Mouse (Mus musculus) midbrain, embryonic 14.5 days (tissue): Measurements from ENCODE around the gene Nepro. TPM values are rescaled to one million over a fixed set of nuclear protein-coding genes. Genes with fewer than 3 reads are reported as not detected.

Experiments
- ATAC-seq: fragments of 200-750 bp; cut with Nextera tagmentation; 2 replicates; pipeline ENCODE4 v1.8.0; 2017; ENCODE audit warnings: moderate number of reproducible peaks, moderate library complexity; ENCODE audit not compliant: low FRiP score, low TSS enrichment
- DNase-seq: peaks from one replicate; pipeline ENCODE4 v3.0.0-alpha.2; 2015
- H3K27ac ChIP-seq: fragments of 300-500 bp; sonication (generic); replicated peaks from 2 replicates; pipeline ENCODE4 v1.5.1; 2014; ENCODE audit warnings: mild to moderate bottlenecking, low read depth, low read length, moderate library complexity
- H3K27me3 ChIP-seq: fragments of 300-500 bp; sonication (generic); 2 replicates; pipeline ENCODE4 v1.6.1; 2014; ENCODE audit warnings: low read length, control low read depth, mixed read lengths; ENCODE audit not compliant: control insufficient read depth, insufficient read depth
- H3K36me3 ChIP-seq: fragments of 300-500 bp; sonication (generic); 2 replicates; pipeline ENCODE4 v1.6.1; 2014; ENCODE audit warnings: low read length, control low read depth; ENCODE audit not compliant: control insufficient read depth, insufficient read depth
- H3K4me1 ChIP-seq: fragments of 300-500 bp; sonication (generic); 2 replicates; pipeline ENCODE4 v1.6.1; 2014; ENCODE audit warnings: mild to moderate bottlenecking, antibody characterized with exemption, low read length, control low read depth; ENCODE audit not compliant: control insufficient read depth, insufficient read depth
- H3K4me2 ChIP-seq: fragments of 300-500 bp; sonication (generic); 2 replicates; pipeline ENCODE4 v1.6.1; 2014; ENCODE audit warnings: mild to moderate bottlenecking, low read length, moderate library complexity
- H3K4me3 ChIP-seq: fragments of 300-500 bp; sonication (generic); replicated peaks from 2 replicates; pipeline ENCODE4 v1.5.1; 2014; ENCODE audit warnings: low read depth, low read length
- H3K9ac ChIP-seq: fragments of 300-500 bp; sonication (generic); replicated peaks from 2 replicates; pipeline ENCODE4 v1.6.1; 2014; ENCODE audit warnings: mild to moderate bottlenecking, low read length, moderate library complexity
- H3K9me3 ChIP-seq: fragments of 300-500 bp; sonication (generic); 2 replicates; pipeline ENCODE4 v1.6.1; 2016; ENCODE audit warnings: low read length, control low read depth, mixed read lengths; ENCODE audit not compliant: control insufficient read depth
- WGBS: fragments of 180-500 bp; shearing (Covaris S2); extraction: QIAGEN DNeasy Blood & Tissue Kit; methylation state at CpG from one replicate; pipeline ENCODE4 v1.1.7; 2014; 5-methylcytosine and 5-hydroxymethylcytosine counted together
- polyA plus RNA-seq: library from polyadenylated mRNA; unstranded; fragments of >200 nt; fragmentation: Nextera tagmentation; extraction: Ambion mirVana; gene quantifications from 2 replicates; pipeline ENCODE4 v1.2.1, GENCODE M21; 2014

Gene Nepro
- polyA plus RNA-seq, 1 experiment from 2014 or later: 5.7 TPM

- H3K27me3 ChIP-seq: no peaks in the 10 kb centered on the region
- peak overlapping the region; percentile 10; the same call in 1 of the 2 replicates for H3K4me3 ChIP-seq
- peaks cover 1% of the 10 kb centered on the region; the same call in 1 of the 2 replicates for H3K9me3 ChIP-seq
- WGBS: under 1% methylated on average over 18 of the region's 18 CpGs
- H3K27ac ChIP-seq: peak overlapping the region; percentile 55
- no peaks in the 10 kb centered on the region for H3K36me3 ChIP-seq
- peak overlapping the region; percentile 30; the same call in 1 of the 2 replicates for H3K9ac ChIP-seq
- H3K4me2 ChIP-seq: peak overlapping the region; percentile 52
- DNase-seq (peak; percentile 68), ATAC-seq (no peak; the same call in 1 of the 2 replicates)
- H3K4me1 ChIP-seq: peaks cover 23% of the 10 kb centered on the region
Measured at GRCm38 (mm10) chr16:44687719-44688420, 36.2 kb upstream of the Nepro start.

GRCm38 (mm10) chr16:44688507-44688906 lies 35.6 kb upstream of the Nepro start:
- H3K36me3 ChIP-seq: no peaks in the 10 kb centered on the region
- no peaks in the 10 kb centered on the region for H3K9me3 ChIP-seq
- peak overlapping the region; percentile 55; the same call in 1 of the 2 replicates for H3K27ac ChIP-seq
- H3K4me3 ChIP-seq: no peak overlapping the region
- no peak overlapping the region for H3K9ac ChIP-seq
- 0% methylated on average over 4 of the region's 4 CpGs for WGBS
- ATAC-seq: no peak
- no peaks in the 10 kb centered on the region for H3K27me3 ChIP-seq
- H3K4me2 ChIP-seq: peak overlapping the region; percentile 52
- peaks cover 23% of the 10 kb centered on the region for H3K4me1 ChIP-seq
- no peak for DNase-seq

DNA sequence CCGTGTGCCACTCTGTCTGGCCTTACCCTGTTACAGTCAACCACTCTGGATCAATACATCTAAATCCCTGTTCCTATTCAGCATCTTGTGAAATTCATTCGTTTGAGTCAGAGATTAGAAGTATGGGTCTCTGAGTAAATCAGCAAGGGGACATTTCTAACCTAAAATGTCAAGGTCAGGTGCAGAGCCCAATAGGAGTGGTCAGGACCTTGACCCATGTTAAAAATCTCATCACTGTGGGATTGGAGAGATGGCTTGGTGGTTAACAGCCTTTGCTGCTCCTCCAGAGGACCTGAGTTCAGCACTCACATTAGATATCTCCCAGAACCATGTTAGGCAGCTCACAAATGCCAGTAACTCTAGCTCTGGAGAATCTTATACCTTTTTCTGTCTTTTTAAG lies 33.6 kb upstream of the Nepro start:
- 70% methylated on average over 2 of the region's 2 CpGs for WGBS
- Histone ChIP-seq H3K4me3 (no peak overlapping the region), H3K9me3 (no peaks in the 10 kb centered on the region), H3K4me2 (no peak overlapping the region), H3K27ac (no peak overlapping the region), H3K27me3 (no peaks in the 10 kb centered on the region), H3K9ac (no peak overlapping the region), H3K36me3 (no peaks in the 10 kb centered on the region), H3K4me1 (peaks cover 23% of the 10 kb centered on the region)
- no peak for DNase-seq
- no peak for ATAC-seq

- H3K4me2 ChIP-seq: no peak overlapping the region
- 83% methylated on average over 2 of the region's 2 CpGs for WGBS
- H3K36me3 ChIP-seq: no peaks in the 10 kb centered on the region
- H3K27ac ChIP-seq: no peak overlapping the region
- H3K9ac ChIP-seq: no peak overlapping the region
- H3K27me3 ChIP-seq: no peaks in the 10 kb centered on the region
- ATAC-seq (no peak), DNase-seq (no peak)
- H3K4me3 ChIP-seq: no peak overlapping the region
- no peaks in the 10 kb centered on the region for H3K9me3 ChIP-seq
- peaks cover 23% of the 10 kb centered on the region for H3K4me1 ChIP-seq
Measured at GRCm38 (mm10) chr16:44691066-44691465, 33.0 kb upstream of the Nepro start.

DNA sequence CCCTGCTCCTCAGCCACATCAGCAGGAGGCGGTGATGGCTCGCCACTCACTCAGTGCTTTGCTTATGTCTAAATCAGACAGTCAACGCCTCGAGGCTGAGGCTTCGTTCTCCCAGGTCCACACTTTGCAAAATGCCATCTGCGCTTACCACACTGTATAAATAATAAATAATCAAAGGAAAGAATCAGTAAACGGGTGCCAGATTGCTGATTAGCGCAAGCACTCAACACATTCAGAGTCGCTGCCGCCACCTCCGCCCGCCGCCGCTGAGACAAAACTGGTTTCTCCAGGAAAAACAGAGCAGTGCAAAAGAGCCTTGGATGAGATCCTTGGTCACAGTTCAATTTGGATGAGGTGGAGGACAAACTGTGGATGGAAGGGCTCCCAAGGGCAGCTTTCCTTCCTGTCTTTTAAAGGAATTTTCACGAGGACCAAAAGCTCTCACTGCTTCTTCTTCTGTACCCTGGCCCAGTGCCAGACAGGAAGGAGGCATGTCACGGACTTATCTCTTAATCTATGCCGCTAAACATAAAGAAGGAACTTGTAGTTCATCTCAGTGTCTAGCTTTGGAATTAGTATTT lies 32.5 kb upstream of the Nepro start:
- no peak overlapping the region for H3K4me3 ChIP-seq
- H3K4me2 ChIP-seq: peak overlapping the region; percentile 31
- H3K36me3 ChIP-seq: no peaks in the 10 kb centered on the region
- ATAC-seq: no peak
- H3K9me3 ChIP-seq: no peaks in the 10 kb centered on the region
- H3K4me1 ChIP-seq: peaks cover 22% of the 10 kb centered on the region
- no peak overlapping the region for H3K27ac ChIP-seq
- H3K27me3 ChIP-seq: no peaks in the 10 kb centered on the region
- 55% methylated on average over 17 of the region's 17 CpGs for WGBS
- no peak overlapping the region for H3K9ac ChIP-seq
- DNase-seq: peak; percentile 62

DNA sequence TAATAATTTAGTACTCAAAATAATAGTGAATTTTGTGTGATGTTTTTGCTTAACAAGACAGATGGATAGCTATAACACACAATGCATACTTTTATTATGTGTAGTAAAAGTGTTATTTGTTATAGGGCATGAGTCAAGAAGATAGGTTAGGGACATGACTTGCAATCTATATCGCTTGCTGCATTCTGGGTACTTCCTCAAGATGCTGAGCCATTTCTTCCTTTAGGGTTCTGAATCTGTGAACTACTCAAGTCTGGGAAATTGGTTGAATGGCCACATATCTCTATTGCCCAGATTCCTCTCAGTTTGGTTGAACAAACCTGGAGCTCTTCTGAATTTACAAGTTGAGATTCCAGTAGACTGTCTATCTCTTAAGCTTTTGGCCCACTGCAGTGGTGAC lies 31.6 kb upstream of the Nepro start:
- ATAC-seq: no peak
- H3K4me3 ChIP-seq: no peak overlapping the region
- no peaks in the 10 kb centered on the region for H3K36me3 ChIP-seq
- 98% methylated on average over 1 of the region's 1 CpGs for WGBS
- H3K27ac ChIP-seq: no peak overlapping the region
- H3K4me1 ChIP-seq: peaks cover 14% of the 10 kb centered on the region
- H3K9me3 ChIP-seq: no peaks in the 10 kb centered on the region
- DNase-seq: no peak
- H3K9ac ChIP-seq: no peak overlapping the region
- H3K4me2 ChIP-seq: no peak overlapping the region
- no peaks in the 10 kb centered on the region for H3K27me3 ChIP-seq

- DNase-seq (no peak), ATAC-seq (no peak)
- Histone ChIP-seq H3K9me3 (no peaks in the 10 kb centered on the region), H3K9ac (no peak overlapping the region), H3K36me3 (no peaks in the 10 kb centered on the region), H3K4me1 (peaks cover 4% of the 10 kb centered on the region; the same call in 1 of the 2 replicates), H3K27me3 (no peaks in the 10 kb centered on the region), H3K4me3 (no peak overlapping the region), H3K27ac (no peak overlapping the region), H3K4me2 (no peak overlapping the region)
- 76% methylated on average over 6 of the region's 6 CpGs for WGBS
Measured at GRCm38 (mm10) chr16:44693695-44694094, 30.4 kb upstream of the Nepro start.

GRCm38 (mm10) chr16:44695214-44695858 lies 28.8 kb upstream of the Nepro start:
- DNase-seq (no peak), ATAC-seq (no peak)
- H3K27ac ChIP-seq: no peak overlapping the region
- no peaks in the 10 kb centered on the region for H3K27me3 ChIP-seq
- no peaks in the 10 kb centered on the region for H3K9me3 ChIP-seq
- 0 out of 2 replicates have a peak, but pooled peaks cover 2% of the 10 kb centered on the region for H3K4me1 ChIP-seq
- WGBS: 90% methylated on average over 8 of the region's 8 CpGs
- H3K36me3 ChIP-seq: no peaks in the 10 kb centered on the region
- H3K9ac ChIP-seq: no peak overlapping the region
- H3K4me3 ChIP-seq: no peak overlapping the region
- no peak overlapping the region for H3K4me2 ChIP-seq
